Mouse (Mus musculus) left cerebral cortex, adult 2 months (tissue): ENCODE results near the gene Rsph4a. TPM values are rescaled to one million over a fixed set of nuclear protein-coding genes. Genes with fewer than 3 reads are reported as not detected.
"Not testable (repeated sequence)": the region's sequence is repeated elsewhere in the genome, so short reads cannot be mapped to it uniquely, and the experiment has no call there.

ENCODE experiments used
- DNase-seq, 2 experiments: peaks; one replicate each; pipeline ENCODE4 v3.0.0; 2021 to 2022; ENCODE audit warnings: low spot score in 2 of 2, mixed read lengths in 1 of 2; ENCODE audit errors: extremely low spot score in 1 of 2
- H3K27ac ChIP-seq: fragments of 200-600 bp; 2 replicates; pipeline ENCODE4 v1.8.1; 2022
- H3K4me3 ChIP-seq: fragments of 200-600 bp; 2 replicates; pipeline ENCODE4 v1.8.1; 2022
- CTCF ChIP-seq: fragments of 200-600 bp; IDR thresholded peaks from 2 replicates; pipeline ENCODE4 v1.8.1; 2022; ENCODE audit warnings: antibody characterized with exemption, mild to moderate bottlenecking, moderate library complexity
- intact Hi-C: fragments of 180-260 bp; cut with DNase I; formaldehyde crosslinking; loops from one replicate; pipeline ENCODE4 v1.15.1; 2025
- long read RNA-seq, 2 experiments: library from polyadenylated mRNA; stranded (forward); transcript quantifications; one replicate each; pipeline ENCODE4 v2.0.0; 2021; ENCODE audit warnings: borderline mapping rate in 2 of 2
- total RNA-seq, 2 experiments: library from RNA; stranded (reverse); gene quantifications; 2 replicates each; pipeline ENCODE4 v1.2.3; 2021

Rsph4a gene
- 1 to 10 TPM; 2.8 to 3.1 TPM for total RNA-seq
- long read RNA-seq, experiment 1: 0 reads
- long read RNA-seq, experiment 2: 0 reads

DNA sequence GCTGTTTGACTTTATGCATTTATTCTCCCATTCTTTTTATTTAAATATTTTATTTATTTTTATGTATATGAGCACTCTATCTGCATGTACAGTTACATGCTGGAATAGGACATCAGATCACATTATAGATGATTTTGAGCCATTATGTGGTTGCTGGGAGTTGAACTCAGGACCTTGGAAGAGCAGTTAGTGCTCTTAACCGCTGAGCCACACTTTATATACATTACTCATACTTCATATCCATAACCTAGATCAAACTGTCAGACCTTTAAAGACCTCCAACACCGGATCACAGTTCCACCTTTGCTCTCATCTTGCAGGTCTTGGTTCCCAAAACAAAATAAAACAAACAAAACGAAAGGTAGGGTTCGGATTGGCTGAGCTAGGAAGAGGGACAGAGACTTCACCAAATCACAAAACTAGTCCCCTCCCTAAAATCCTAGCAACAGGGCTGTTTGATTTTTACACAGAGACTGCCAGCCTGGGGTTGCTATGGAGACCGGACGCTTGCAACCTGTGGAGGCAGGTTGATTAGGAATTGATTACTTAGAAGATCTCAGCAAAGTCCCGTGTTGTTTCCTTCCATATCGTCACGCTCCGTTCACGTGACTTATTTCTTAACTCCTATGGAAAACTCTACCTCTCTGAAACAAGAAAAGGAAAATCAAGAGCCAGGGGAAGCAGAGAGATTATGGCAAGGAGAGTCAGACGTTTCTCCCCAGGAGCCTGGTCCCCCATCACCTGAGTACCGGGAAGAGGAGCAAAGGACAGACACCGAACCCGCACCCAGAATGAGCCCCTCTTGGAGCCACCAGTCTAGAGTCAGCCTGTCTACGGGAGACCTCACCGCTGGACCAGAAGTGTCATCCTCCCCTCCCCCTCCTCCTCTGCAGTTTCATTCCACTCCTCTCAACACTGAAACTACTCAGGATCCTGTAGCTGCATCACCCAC is at the start of gene Rsph4a:
TSS of gene Rsph4a (plus strand) at position 582 of the 952 bp plus-strand sequence.
- Histone ChIP-seq H3K27ac (no peak within 1 kb of the TSS), H3K4me3 (peak within 1 kb of the TSS; percentile 50)
- TF ChIP-seq CTCF: no peak
- intact Hi-C loops: no loop called here
- peak; percentile 48 to 67 for DNase-seq

DNA sequence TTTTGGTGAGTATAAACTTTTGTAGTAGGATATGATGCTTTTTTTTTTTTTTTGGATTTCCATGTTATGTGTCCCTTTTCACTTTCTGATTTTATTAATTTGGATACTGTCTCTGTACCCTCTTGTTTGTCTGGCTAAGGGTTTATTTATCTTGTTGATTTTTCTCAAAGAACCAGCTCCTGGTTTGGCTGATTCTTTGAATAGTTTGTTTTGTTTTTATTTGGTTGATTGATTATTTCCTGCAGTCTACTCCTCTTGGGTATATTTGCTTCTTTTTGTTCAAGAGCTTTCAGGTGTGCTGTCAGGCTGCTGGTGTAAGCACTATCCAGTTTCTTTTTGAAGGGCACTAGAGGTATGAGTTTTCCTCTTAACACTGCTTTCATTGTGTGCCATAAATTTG is 47.5 kb upstream of the Rsph4a start, which contains the start of gene Sult3a1:
TSS of gene Sult3a1 (plus strand) at position 301 of the 400 bp plus-strand sequence.
- no peak within 1 kb of the TSS for H3K4me3 ChIP-seq
- no peak within 1 kb of the TSS for H3K27ac ChIP-seq
- DNase-seq: no peak
- no peak for TF ChIP-seq CTCF
- intact Hi-C loops: no loop called here

DNA sequence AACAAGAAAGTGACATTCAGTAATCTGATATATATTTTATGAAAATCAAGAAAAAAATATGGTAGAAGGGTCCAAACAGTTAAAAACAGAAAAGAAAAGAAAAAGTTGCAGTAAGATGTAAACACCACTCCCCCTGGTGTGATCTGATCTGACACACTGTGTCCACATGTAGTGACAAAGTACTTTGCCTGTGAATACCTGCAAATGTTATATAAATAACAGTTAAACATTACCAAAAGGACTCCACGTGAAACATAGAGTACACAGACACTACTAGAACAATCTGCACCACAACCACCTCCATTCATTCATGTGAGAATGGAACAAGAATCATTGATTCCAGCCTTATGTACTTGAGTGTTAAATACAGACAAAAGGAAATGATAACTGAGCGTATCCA is 38.9 kb upstream of the Rsph4a start:
- Histone ChIP-seq H3K27ac (no peak overlapping the region), H3K4me3 (no peak overlapping the region)
- intact Hi-C loops: no loop called here
- DNase-seq: no peak
- TF ChIP-seq CTCF: no peak

DNA sequence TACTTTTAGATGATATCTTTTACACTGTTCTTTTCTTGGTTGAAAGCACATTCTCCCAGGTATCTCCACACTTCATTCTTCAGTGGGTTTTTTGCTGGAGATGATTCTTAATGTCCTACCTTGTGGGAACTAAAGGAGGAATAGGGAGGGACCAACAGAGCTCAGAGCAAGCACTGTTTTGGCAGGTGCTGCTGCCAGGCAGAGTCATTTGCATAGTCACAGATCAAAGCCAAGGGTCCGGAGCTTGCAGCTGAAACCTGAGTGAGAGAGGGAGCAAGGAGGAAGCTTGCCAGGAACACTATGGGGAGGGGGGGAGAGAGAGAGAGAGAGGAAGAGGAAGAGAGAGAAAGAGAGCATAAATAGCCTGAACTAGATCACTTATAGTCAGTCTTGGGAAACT is 34.5 kb upstream of the Rsph4a start:
- no peak overlapping the region for H3K27ac ChIP-seq

GRCm38 (mm10) chr10:33872672-33873398 is 32.1 kb upstream of the Rsph4a start:
- no peak overlapping the region for H3K4me3 ChIP-seq
- no peak for TF ChIP-seq CTCF
- intact Hi-C loops: no loop called here
- H3K27ac ChIP-seq: no peak overlapping the region
- no peak for DNase-seq

More for the DNA sequence above, 34.5 kb upstream of the Rsph4a start:
- DNase-seq: no peak
- no peak for TF ChIP-seq CTCF
- no peak overlapping the region for H3K4me3 ChIP-seq
- intact Hi-C loops: no loop called here

DNA sequence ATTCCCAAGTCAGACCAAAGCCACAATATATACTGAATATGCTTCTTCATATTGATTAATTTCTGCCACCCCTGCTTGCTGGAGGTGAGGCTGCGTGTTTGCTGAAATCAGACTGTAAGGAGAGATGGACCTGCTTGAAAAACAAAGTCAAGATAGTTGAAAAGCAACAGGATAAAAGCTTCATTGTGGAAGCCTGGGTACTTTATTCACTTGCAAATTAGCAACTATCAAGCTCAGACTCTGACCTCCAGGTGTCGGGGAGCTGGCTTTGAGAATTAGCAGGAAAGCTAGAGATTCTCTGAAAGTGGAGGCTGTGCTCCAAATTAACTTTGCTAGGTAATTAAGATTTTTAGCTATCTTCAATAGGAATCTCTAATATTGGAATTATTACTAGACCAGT is 22.5 kb upstream of the Rsph4a start:
- DNase-seq, H3K27ac ChIP-seq, intact Hi-C loops: not testable (repeated sequence)

DNA sequence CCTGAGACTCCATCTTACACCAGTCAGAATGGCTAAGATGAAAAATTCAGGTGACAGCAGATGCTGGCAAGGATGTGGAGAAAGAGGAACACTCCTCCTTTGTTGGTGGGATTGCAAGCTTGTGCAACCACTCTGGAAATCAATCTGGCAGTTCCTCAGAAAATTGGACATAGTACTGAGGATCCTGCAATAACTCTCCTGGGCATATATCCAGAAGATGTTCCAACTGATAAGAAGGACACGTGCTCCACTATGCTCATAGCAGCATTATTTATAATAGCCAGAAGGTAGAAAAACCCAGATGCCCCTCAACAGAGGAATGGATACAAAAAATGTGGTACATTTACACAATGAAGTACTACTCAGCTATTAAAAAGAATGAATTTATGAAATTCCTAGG is 3.4 kb upstream of the Rsph4a start:
- DNase-seq, H3K4me3 ChIP-seq, intact Hi-C loops, H3K27ac ChIP-seq: not testable (repeated sequence)

More for the DNA sequence above, 22.5 kb upstream of the Rsph4a start:
- not testable (repeated sequence) for H3K4me3 ChIP-seq

DNA sequence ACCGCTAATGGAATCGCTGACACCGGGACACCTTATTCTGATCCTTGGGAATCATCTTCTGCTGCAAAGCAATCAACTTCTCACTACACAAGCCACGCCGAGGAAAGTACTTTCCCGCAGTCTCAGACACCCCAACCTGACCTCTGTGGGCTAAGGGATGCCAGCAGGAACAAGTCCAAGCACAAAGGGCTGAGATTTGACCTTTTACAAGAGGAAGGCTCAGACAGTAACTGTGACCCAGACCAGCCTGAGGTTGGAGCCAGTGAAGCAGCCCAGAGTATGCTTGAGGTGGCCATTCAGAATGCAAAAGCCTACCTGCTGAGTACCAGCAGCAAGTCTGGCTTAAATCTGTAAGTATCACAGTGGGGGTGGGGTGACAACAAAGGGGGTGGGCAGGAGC is 578 bp downstream of the Rsph4a start:
- Histone ChIP-seq H3K4me3 (peak overlapping the region; percentile 50), H3K27ac (no peak overlapping the region)
- TF ChIP-seq CTCF: no peak
- intact Hi-C loops: no loop called here
- no peak for DNase-seq

- Histone ChIP-seq H3K27ac (no peak overlapping the region), H3K4me3 (no peak overlapping the region)
- no peak for DNase-seq
- no peak for TF ChIP-seq CTCF
- intact Hi-C loops: no loop called here
Measured at GRCm38 (mm10) chr10:33940702-33941101, 35.8 kb downstream of the Rsph4a start.

- Histone ChIP-seq H3K27ac (no peak overlapping the region), H3K4me3 (no peak overlapping the region)
- TF ChIP-seq CTCF: no peak
- intact Hi-C loops: no loop called here
- no peak for DNase-seq
Measured at GRCm38 (mm10) chr10:33945390-33945789, 40.5 kb downstream of the Rsph4a start.

GRCm38 (mm10) chr10:33946336-33946735 is 41.4 kb downstream of the Rsph4a start:
- H3K4me3 ChIP-seq: no peak overlapping the region
- no peak overlapping the region for H3K27ac ChIP-seq
- DNase-seq: no peak
- TF ChIP-seq CTCF: no peak
- intact Hi-C loops: no loop called here
